Mouse (Mus musculus) neural tube, embryonic 10.5 days (tissue): Measurements from ENCODE around the gene Ift88.

Source experiments
- DNase-seq: peaks from one replicate; pipeline ENCODE4 v3.0.0-alpha.2; 2017; ENCODE audit warnings: low spot score; ENCODE audit errors: extremely low spot score

The Ift88 gene

GRCm38 (mm10) chr14:57532577-57532976 lies 108.7 kb downstream of the Ift88 start:
- no peak for DNase-seq

GRCm38 (mm10) chr14:57533214-57533613 lies 109.4 kb downstream of the Ift88 start:
- DNase-seq, result peak; percentile 50

- DNase-seq, result no peak
Observed at GRCm38 (mm10) chr14:57533841-57534240, 110.0 kb downstream of the Ift88 start.

GRCm38 (mm10) chr14:57534346-57534745 lies 110.5 kb downstream of the Ift88 start:
- no peak for DNase-seq

GRCm38 (mm10) chr14:57534961-57535360 lies 111.1 kb downstream of the Ift88 start:
- no peak for DNase-seq

- no peak for DNase-seq
Observed at GRCm38 (mm10) chr14:57535646-57536045, 111.8 kb downstream of the Ift88 start.

- DNase-seq, result no peak
Observed at GRCm38 (mm10) chr14:57536820-57537219, 113.0 kb downstream of the Ift88 start.

GRCm38 (mm10) chr14:57537261-57538015 lies 113.6 kb downstream of the Ift88 start:
- no peak for DNase-seq

GRCm38 (mm10) chr14:57540683-57541082 lies 116.8 kb downstream of the Ift88 start:
- no peak for DNase-seq

GRCm38 (mm10) chr14:57542231-57542630 lies 118.4 kb downstream of the Ift88 start:
- no peak for DNase-seq

- DNase-seq, result no peak
Observed at GRCm38 (mm10) chr14:57543420-57544039, 119.7 kb downstream of the Ift88 start.

GRCm38 (mm10) chr14:57545526-57545925 lies 121.7 kb downstream of the Ift88 start:
- DNase-seq, result no peak

GRCm38 (mm10) chr14:57546131-57546530 lies 122.3 kb downstream of the Ift88 start:
- no peak for DNase-seq

GRCm38 (mm10) chr14:57546557-57547021 lies 122.7 kb downstream of the Ift88 start:
- DNase-seq, result peak; percentile 40

- DNase-seq, result no peak
Observed at GRCm38 (mm10) chr14:57547062-57547461, 123.2 kb downstream of the Ift88 start.

- no peak for DNase-seq
Observed at GRCm38 (mm10) chr14:57552945-57553344, 129.1 kb downstream of the Ift88 start.

- no peak for DNase-seq
Observed at GRCm38 (mm10) chr14:57554434-57554833, 130.6 kb downstream of the Ift88 start.

- DNase-seq, result no peak
Observed at GRCm38 (mm10) chr14:57555471-57556070, 131.7 kb downstream of the Ift88 start.

GRCm38 (mm10) chr14:57556922-57557321 lies 133.1 kb downstream of the Ift88 start:
- no peak for DNase-seq

GRCm38 (mm10) chr14:57565626-57566025 lies 141.8 kb downstream of the Ift88 start:
- DNase-seq, result no peak
